8 mouse cellular contexts compared by ENCODE assay signal in genomic region chr2:76115696-76116095, GRCm38 (mm10).
DNase-seq lines count a peak whose midpoint lies in the region; ATAC-seq and TF ChIP-seq lines count a peak whose summit lies in the region.

No protein-coding gene starts in this region.

- TF ChIP-seq CTCF in hindbrain, postnatal 0 days (IDR thresholded peaks at IDR 0.05; ENCODE audit: low read depth) = peak; percentile 78
- peak; percentile 77 for TF ChIP-seq CTCF in lung, postnatal 0 days (IDR thresholded peaks at IDR 0.05)

- ATAC-seq in forebrain, embryonic 11.5 days (replicated peaks; ENCODE audit: low FRiP score) = no peak
- ATAC-seq in forebrain, embryonic 16.5 days = no peak
- ATAC-seq in hindbrain, postnatal 0 days = no peak
- ATAC-seq in lung, postnatal 0 days = no peak

- H3K27me3 ChIP-seq in forebrain, embryonic 11.5 days (ENCODE audit: control insufficient read depth, insufficient read depth, low read length) = no peaks in the 10 kb centered on the region
- H3K27me3 ChIP-seq in forebrain, embryonic 16.5 days (replicated peaks; ENCODE audit: control insufficient read depth, insufficient read depth, low read length) = no peaks in the 10 kb centered on the region
- no peaks in the 10 kb centered on the region for H3K27me3 ChIP-seq in hindbrain, postnatal 0 days (ENCODE audit: insufficient read depth, low read length)
- no peaks in the 10 kb centered on the region for H3K27me3 ChIP-seq in lung, postnatal 0 days (replicated peaks; ENCODE audit: insufficient read depth, low read length)

- no peak for TF ChIP-seq EP300 in lung, postnatal 0 days (IDR thresholded peaks at IDR 0.05)

- H3K9me3 ChIP-seq in forebrain, embryonic 11.5 days (ENCODE audit: control insufficient read depth, low read length) = no peaks in the 10 kb centered on the region
- H3K9me3 ChIP-seq in forebrain, embryonic 16.5 days (ENCODE audit: control insufficient read depth, low read length) = no peaks in the 10 kb centered on the region
- no peaks in the 10 kb centered on the region for H3K9me3 ChIP-seq in hindbrain, postnatal 0 days (ENCODE audit: low read length)
- H3K9me3 ChIP-seq in lung, postnatal 0 days (ENCODE audit: low read length) = no peaks in the 10 kb centered on the region

- 18% methylated on average over 1 of the region's 1 CpGs for WGBS in forebrain, embryonic 11.5 days
- WGBS in forebrain, embryonic 16.5 days = 24% methylated on average over 1 of the region's 1 CpGs
- 28% methylated on average over 1 of the region's 1 CpGs for WGBS in hindbrain, postnatal 0 days
- WGBS in lung, postnatal 0 days = 32% methylated on average over 1 of the region's 1 CpGs

- no peak overlapping the region for H3K27ac ChIP-seq in forebrain, embryonic 11.5 days (ENCODE audit: low read depth, low read length)
- H3K27ac ChIP-seq in forebrain, embryonic 16.5 days (ENCODE audit: low read length) = no peak overlapping the region
- no peak overlapping the region for H3K27ac ChIP-seq in hindbrain, postnatal 0 days
- H3K27ac ChIP-seq in lung, postnatal 0 days (ENCODE audit: low read length) = no peak overlapping the region

- peak; percentile 73 for DNase-seq in forebrain, embryonic 11.5 days (ENCODE audit: low spot score)
- peak; percentile 39 for DNase-seq in ovary, postnatal 14 days (ENCODE audit: low spot score)
- DNase-seq in ovary, postnatal 10 days (ENCODE audit: low spot score) = no peak
- DNase-seq in c-Kit-positive CD71-negative TER-119-negative erythroid progenitor cells, embryonic 14.5 days (ENCODE audit: low read depth) = peak; percentile 65
- peak; percentile 81 for DNase-seq in hindbrain, postnatal 0 days (ENCODE audit: low spot score)
- DNase-seq in lung, postnatal 0 days (ENCODE audit: low spot score) = peak; percentile 60
- DNase-seq in thymus, postnatal 14 days = peak; percentile 43

- H3K4me3 ChIP-seq in forebrain, embryonic 11.5 days (ENCODE audit: low read depth, low read length) = no peak overlapping the region
- no peak overlapping the region for H3K4me3 ChIP-seq in forebrain, embryonic 16.5 days (replicated peaks; ENCODE audit: low read length)
- no peak overlapping the region for H3K4me3 ChIP-seq in hindbrain, postnatal 0 days (ENCODE audit: low read length)
- no peak overlapping the region for H3K4me3 ChIP-seq in lung, postnatal 0 days (ENCODE audit: low read depth, low read length)

- no peaks in the 10 kb centered on the region for H3K4me1 ChIP-seq in forebrain, embryonic 11.5 days (replicated peaks; ENCODE audit: control insufficient read depth, insufficient read depth, low read length)
- no peaks in the 10 kb centered on the region for H3K4me1 ChIP-seq in forebrain, embryonic 16.5 days (replicated peaks; ENCODE audit: control insufficient read depth, insufficient read depth, low read length)
- H3K4me1 ChIP-seq in hindbrain, postnatal 0 days (ENCODE audit: insufficient read depth, low read length) = no peaks in the 10 kb centered on the region
- no peaks in the 10 kb centered on the region for H3K4me1 ChIP-seq in lung, postnatal 0 days (ENCODE audit: insufficient read depth, low read depth, low read length)

- H3K36me3 ChIP-seq in forebrain, embryonic 11.5 days (ENCODE audit: control insufficient read depth, insufficient read depth, low read length) = no peaks in the 10 kb centered on the region
- no peaks in the 10 kb centered on the region for H3K36me3 ChIP-seq in forebrain, embryonic 16.5 days (ENCODE audit: control insufficient read depth, insufficient read depth)
- no peaks in the 10 kb centered on the region for H3K36me3 ChIP-seq in hindbrain, postnatal 0 days (ENCODE audit: insufficient read depth, low read length)
- no peaks in the 10 kb centered on the region for H3K36me3 ChIP-seq in lung, postnatal 0 days (ENCODE audit: insufficient read depth, low read length)

- no peak overlapping the region for H3K4me2 ChIP-seq in forebrain, embryonic 11.5 days (ENCODE audit: low read depth, low read length, severe bottlenecking)
- H3K4me2 ChIP-seq in forebrain, embryonic 16.5 days (ENCODE audit: low read length) = no peak overlapping the region
- no peak overlapping the region for H3K4me2 ChIP-seq in hindbrain, postnatal 0 days (ENCODE audit: low read depth, low read length)
- H3K4me2 ChIP-seq in lung, postnatal 0 days (replicated peaks; ENCODE audit: low read depth, low read length) = no peak overlapping the region

- no peak overlapping the region for H3K9ac ChIP-seq in forebrain, embryonic 11.5 days (ENCODE audit: low read length)
- H3K9ac ChIP-seq in forebrain, embryonic 16.5 days (replicated peaks; ENCODE audit: low read depth, low read length) = no peak overlapping the region
- no peak overlapping the region for H3K9ac ChIP-seq in hindbrain, postnatal 0 days (replicated peaks; ENCODE audit: low read length)
- H3K9ac ChIP-seq in lung, postnatal 0 days (replicated peaks; ENCODE audit: low read depth) = no peak overlapping the region
